Mouse (Mus musculus) forebrain, postnatal 0 days (tissue): ENCODE results near the gene Iqcd. TPM values are rescaled to one million over a fixed set of nuclear protein-coding genes. Genes with fewer than 3 reads are reported as not detected.

Experiments used
- ATAC-seq: fragments of 200-750 bp; cut with Nextera tagmentation; 2 replicates; pipeline ENCODE4 v1.8.0; 2017; ENCODE audit warnings: mild to moderate bottlenecking, moderate library complexity
- DNase-seq: peaks from one replicate; pipeline ENCODE4 v3.0.0-alpha.2; 2015
- H3K27ac ChIP-seq: fragments of 300-500 bp; sonication (generic); 2 replicates; pipeline ENCODE4 v1.5.1; 2014; ENCODE audit warnings: low read depth, mild to moderate bottlenecking, antibody characterized with exemption, low read length, moderate library complexity, mixed read lengths
- H3K27me3 ChIP-seq: fragments of 300-500 bp; sonication (generic); 2 replicates; pipeline ENCODE4 v1.6.1; 2014; ENCODE audit warnings: mild to moderate bottlenecking, low read length, mixed read lengths; ENCODE audit not compliant: insufficient read depth
- H3K36me3 ChIP-seq: fragments of 300-500 bp; sonication (generic); 2 replicates; pipeline ENCODE4 v1.6.1; 2014; ENCODE audit warnings: mild to moderate bottlenecking, moderate library complexity; ENCODE audit not compliant: insufficient read depth
- H3K4me1 ChIP-seq: fragments of 300-500 bp; sonication (generic); 2 replicates; pipeline ENCODE4 v1.6.1; 2014; ENCODE audit warnings: antibody characterized with exemption; ENCODE audit not compliant: insufficient read depth
- H3K4me2 ChIP-seq: fragments of 300-500 bp; sonication (generic); 2 replicates; pipeline ENCODE4 v1.6.1; 2014; ENCODE audit warnings: low read depth, mild to moderate bottlenecking, moderate library complexity
- H3K4me3 ChIP-seq: fragments of 300-500 bp; sonication (generic); 2 replicates; pipeline ENCODE4 v1.5.1; 2014; ENCODE audit warnings: low read depth, low read length, mixed read lengths
- H3K9ac ChIP-seq: fragments of 300-500 bp; sonication (generic); 2 replicates; pipeline ENCODE4 v1.6.1; 2014; ENCODE audit warnings: mild to moderate bottlenecking
- H3K9me3 ChIP-seq: fragments of 300-500 bp; sonication (generic); 2 replicates; pipeline ENCODE4 v1.6.1; 2016; ENCODE audit warnings: low read length
- CTCF ChIP-seq: sonication (generic); IDR thresholded peaks from 2 replicates; pipeline ENCODE4 v1.5.1; 2016; ENCODE audit warnings: antibody characterized with exemption, control low read depth, low read depth
- WGBS: fragments of 180-500 bp; shearing (Covaris S2); extraction: QIAGEN DNeasy Blood & Tissue Kit; methylation state at CpG from one replicate; pipeline ENCODE4 v1.1.7; 2014; 5-methylcytosine and 5-hydroxymethylcytosine counted together
- polyA plus RNA-seq: library from polyadenylated mRNA; unstranded; fragments of >200 nt; fragmentation: Nextera tagmentation; extraction: Ambion mirVana; gene quantifications from 2 replicates; pipeline ENCODE4 v1.2.1, GENCODE M21; 2015
- total RNA-seq: library from RNA; depleted of rRNA; stranded (reverse); fragments of >200 nt; gene quantifications from 2 replicates; pipeline ENCODE4 v1.2.3, GENCODE M21; 2014

The Iqcd gene
- total and polyA plus RNA-seq, 2 experiments from 2014 or later: 1.8 to 2.0 TPM

DNA sequence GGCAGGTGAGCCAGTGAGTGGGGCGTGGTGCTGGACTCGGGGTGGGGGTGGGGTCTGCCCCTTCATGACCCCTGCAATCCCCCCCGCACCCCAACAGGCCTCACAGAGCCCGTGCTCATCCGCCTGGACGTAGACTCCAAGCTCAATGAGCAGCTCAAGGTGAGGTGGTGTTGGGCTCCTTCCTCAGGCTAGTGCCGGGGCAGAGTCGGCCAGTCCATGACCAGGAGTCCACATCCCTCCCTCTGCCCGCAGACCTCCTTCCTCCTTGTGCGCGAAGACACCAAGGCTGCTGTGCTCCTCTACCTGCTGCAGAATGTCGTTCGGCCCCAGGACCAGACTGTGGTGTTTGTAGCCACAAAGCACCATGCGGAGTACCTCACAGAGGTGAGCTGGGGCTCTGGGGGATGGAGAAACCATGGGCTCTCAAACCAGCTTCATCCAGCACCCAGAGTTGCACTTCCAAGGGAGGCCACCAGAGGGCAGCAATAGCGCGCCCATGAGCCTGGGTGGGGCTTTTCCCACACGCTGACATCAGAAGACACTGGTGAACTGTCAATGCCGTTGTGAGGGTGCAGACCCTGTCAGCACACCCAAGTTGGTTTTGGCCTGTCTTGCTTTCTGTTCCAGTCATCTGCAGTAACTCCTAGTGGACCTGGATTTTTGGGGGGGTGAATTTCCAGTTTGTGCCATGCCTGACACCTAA lies 31.7 kb downstream of the Iqcd start:
- H3K9ac ChIP-seq: no peak overlapping the region
- H3K36me3 ChIP-seq: peaks cover 67% of the 10 kb centered on the region
- no peaks in the 10 kb centered on the region for H3K9me3 ChIP-seq
- WGBS: 69% methylated on average over 18 of the region's 18 CpGs
- peak; percentile 53 for ATAC-seq
- H3K4me1 ChIP-seq: no peaks in the 10 kb centered on the region
- peak; percentile 99 for TF ChIP-seq CTCF
- no peaks in the 10 kb centered on the region for H3K27me3 ChIP-seq
- H3K4me3 ChIP-seq: no peak overlapping the region
- no peak overlapping the region for H3K27ac ChIP-seq
- DNase-seq: peak; percentile 92
- no peak overlapping the region for H3K4me2 ChIP-seq

- no peaks in the 10 kb centered on the region for H3K27me3 ChIP-seq
- H3K9me3 ChIP-seq: no peaks in the 10 kb centered on the region
- H3K27ac ChIP-seq: no peak overlapping the region
- H3K4me1 ChIP-seq: no peaks in the 10 kb centered on the region
- TF ChIP-seq CTCF: no peak
- 0 out of 2 replicates have a peak, but pooled peaks have one; percentile 7 for ATAC-seq
- DNase-seq: no peak
- WGBS: 84% methylated on average over 23 of the region's 23 CpGs
- peaks cover 72% of the 10 kb centered on the region for H3K36me3 ChIP-seq
- H3K4me2 ChIP-seq: no peak overlapping the region
- H3K4me3 ChIP-seq: no peak overlapping the region
- no peak overlapping the region for H3K9ac ChIP-seq
These were observed 32.4 kb downstream of the Iqcd start for GRCm38 (mm10) chr5:120621078-120621765.

DNA sequence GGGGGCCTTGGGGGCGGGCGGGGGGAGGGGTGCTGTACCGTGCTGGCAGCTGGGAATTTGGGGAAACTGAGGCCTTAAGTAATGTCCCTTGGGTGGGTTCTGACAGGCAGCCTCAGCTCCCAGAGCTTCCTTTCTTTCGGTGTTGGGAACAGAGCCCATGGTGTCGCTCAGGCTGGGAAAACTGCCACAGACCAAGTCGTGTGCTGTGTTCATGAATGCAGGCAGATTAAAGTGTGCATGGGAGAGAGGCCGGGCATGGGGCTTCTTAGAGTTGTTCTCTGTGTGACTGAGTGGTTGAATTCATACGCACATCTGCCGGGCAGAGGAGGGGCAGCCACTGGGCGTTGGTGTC lies 33.0 kb downstream of the Iqcd start:
- Histone ChIP-seq H3K36me3 (peaks cover 78% of the 10 kb centered on the region), H3K4me3 (no peak overlapping the region), H3K4me2 (no peak overlapping the region), H3K4me1 (no peaks in the 10 kb centered on the region), H3K9me3 (no peaks in the 10 kb centered on the region), H3K9ac (no peak overlapping the region), H3K27ac (no peak overlapping the region), H3K27me3 (no peaks in the 10 kb centered on the region)
- no peak for TF ChIP-seq CTCF
- ATAC-seq (peak; percentile 28; the same call in 1 of the 2 replicates), DNase-seq (peak; percentile 41)
- 68% methylated on average over 10 of the region's 10 CpGs for WGBS

DNA sequence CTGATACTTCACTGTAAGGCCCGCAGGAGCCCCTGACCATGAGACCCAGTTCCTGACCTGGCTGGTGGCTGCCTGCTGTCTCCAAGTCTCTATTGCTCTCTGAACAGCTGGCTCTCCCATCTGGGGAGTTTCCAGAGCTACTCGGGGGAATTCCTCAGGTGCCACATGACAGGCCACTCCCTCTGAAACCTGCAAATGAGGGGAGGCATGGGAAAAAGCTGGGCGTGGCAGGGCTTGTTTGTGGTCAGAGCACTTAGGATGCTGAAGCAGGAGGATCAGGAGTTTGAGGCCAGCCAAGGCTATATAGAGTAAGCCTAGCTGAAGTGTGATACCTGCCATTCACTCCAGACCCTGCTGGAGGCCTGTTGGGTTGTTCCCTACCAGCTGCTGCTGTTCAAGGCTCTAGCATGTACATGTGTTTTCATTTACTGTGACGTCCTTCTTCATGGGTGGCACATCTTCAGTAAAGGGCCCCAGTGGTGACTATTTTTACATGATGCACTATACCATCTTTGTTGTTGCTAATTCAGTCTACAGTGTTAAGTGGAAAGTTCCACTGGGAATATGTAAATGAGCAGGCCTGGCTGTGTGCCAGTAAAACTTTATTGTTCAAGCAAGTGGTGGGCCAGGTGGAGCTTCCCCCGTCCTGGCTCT lies 33.5 kb downstream of the Iqcd start:
- DNase-seq (peak; percentile 32), ATAC-seq (no peak)
- Histone ChIP-seq H3K4me1 (no peaks in the 10 kb centered on the region), H3K36me3 (peaks cover 83% of the 10 kb centered on the region), H3K9ac (no peak overlapping the region), H3K4me2 (no peak overlapping the region), H3K4me3 (no peak overlapping the region), H3K9me3 (no peaks in the 10 kb centered on the region), H3K27me3 (no peaks in the 10 kb centered on the region), H3K27ac (no peak overlapping the region)
- 55% methylated on average over 5 of the region's 5 CpGs for WGBS
- TF ChIP-seq CTCF: no peak

DNA sequence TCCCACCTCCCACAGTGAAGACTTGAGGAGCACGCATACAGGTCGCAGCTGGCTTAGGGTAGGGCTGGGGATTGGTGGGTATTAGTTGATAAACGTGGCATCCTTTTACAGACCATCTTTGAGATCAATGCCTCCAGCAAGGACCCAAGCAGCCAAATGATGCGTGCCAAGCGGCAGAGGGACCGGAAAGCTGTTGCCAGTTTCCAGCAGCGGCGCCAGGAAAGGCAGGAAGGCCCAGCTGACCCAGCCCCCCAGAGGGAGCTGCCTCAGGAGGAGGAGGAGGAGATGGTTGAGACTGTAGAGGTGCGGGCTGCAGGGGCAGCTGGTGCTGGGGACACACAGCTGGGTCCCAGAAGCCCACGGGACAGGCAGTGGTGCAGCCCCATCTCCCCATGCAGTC lies 35.6 kb downstream of the Iqcd start:
- peaks cover 72% of the 10 kb centered on the region for H3K36me3 ChIP-seq
- H3K9ac ChIP-seq: no peak overlapping the region
- no peaks in the 10 kb centered on the region for H3K9me3 ChIP-seq
- no peak overlapping the region for H3K4me3 ChIP-seq
- DNase-seq (no peak), ATAC-seq (no peak)
- H3K4me1 ChIP-seq: no peaks in the 10 kb centered on the region
- whole genome bisulfite sequencing: 84% methylated on average over 10 of the region's 10 CpGs
- no peak overlapping the region for H3K4me2 ChIP-seq
- H3K27me3 ChIP-seq: no peaks in the 10 kb centered on the region
- TF ChIP-seq CTCF: no peak
- no peak overlapping the region for H3K27ac ChIP-seq

DNA sequence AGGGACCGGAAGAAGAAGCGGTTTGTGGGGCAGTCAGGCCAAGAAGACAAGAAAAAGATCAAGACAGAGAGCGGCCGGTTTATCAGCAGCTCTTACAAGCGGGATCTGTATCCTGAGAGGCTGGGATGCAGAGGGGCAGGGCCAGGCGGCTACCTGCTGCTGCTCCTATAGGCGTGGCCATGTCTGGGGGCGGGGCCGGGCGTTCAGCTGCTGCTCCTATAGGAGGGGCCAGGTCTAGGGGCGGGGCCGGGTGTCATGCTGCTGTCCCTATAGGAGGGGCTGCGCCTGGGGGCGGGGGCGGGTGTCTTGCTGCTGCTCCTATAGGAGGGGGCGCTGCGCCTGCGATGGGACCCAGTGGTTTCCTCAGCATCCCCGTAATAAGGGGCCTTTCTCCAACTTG lies 37.6 kb downstream of the Iqcd start:
- H3K27ac ChIP-seq: no peak overlapping the region
- TF ChIP-seq CTCF: no peak
- ATAC-seq: peak; percentile 37; the same call in 1 of the 2 replicates

More for the DNA sequence above, 37.6 kb downstream of the Iqcd start:
- Histone ChIP-seq H3K36me3 (peaks cover 53% of the 10 kb centered on the region), H3K9me3 (no peaks in the 10 kb centered on the region), H3K9ac (no peak overlapping the region), H3K27me3 (no peaks in the 10 kb centered on the region), H3K4me2 (no peak overlapping the region), H3K4me3 (no peak overlapping the region), H3K4me1 (no peaks in the 10 kb centered on the region)
- 24% methylated on average over 19 of the region's 19 CpGs for WGBS
- no peak for DNase-seq
